Mouse (Mus musculus) MEL (cell line): ENCODE results near the gene Ism1.

ENCODE experiments used
- CTCF ChIP-seq, 3 experiments: IDR thresholded peaks in 2 of 3; conservative IDR thresholded peaks in 1 of 3; 2 replicates each; pipeline ENCODE4 v1.5.1; 2011 to 2012; ENCODE audit warnings: low read length in 3 of 3, low read depth in 2 of 3, mild to moderate bottlenecking in 2 of 3, improper control_type of control experiment in 1 of 3, inconsistent platforms in 1 of 3, mixed read lengths in 1 of 3, moderate library complexity in 1 of 3; ENCODE audit not compliant: control insufficient read depth in 1 of 3, insufficient read depth in 1 of 3, poor library complexity in 1 of 3, severe bottlenecking in 1 of 3
- EP300 ChIP-seq, 2 experiments: IDR thresholded peaks; 2 replicates each; pipeline ENCODE4 v1.6.1; 2011; ENCODE audit warnings: improper control_type of control experiment in 2 of 2, low read length in 2 of 2, low read depth in 1 of 2, mild to moderate bottlenecking in 1 of 2
- MAFK ChIP-seq: IDR thresholded peaks from 2 replicates; pipeline ENCODE4 v1.6.1; 2011; ENCODE audit warnings: low read depth, mild to moderate bottlenecking, low read length, improper control_type of control experiment, borderline replicate concordance
- POLR2AphosphoS5 ChIP-seq: IDR thresholded peaks from 2 replicates; pipeline ENCODE4 v1.6.1; 2012; ENCODE audit warnings: low read depth, borderline replicate concordance, mild to moderate bottlenecking, inconsistent platforms, low read length, moderate library complexity, mixed read lengths

GRCm38 (mm10) chr2:139649518-139649917 is 28.5 kb upstream of the Ism1 start:
- no peak for TF ChIP-seq POLR2AphosphoS5
- no peak for TF ChIP-seq MAFK
- TF ChIP-seq CTCF (IDR thresholded peaks at IDR 0.05 in 2 of 3, conservative IDR thresholded peaks at IDR 0.05 in 1 of 3; ENCODE audit: control insufficient read depth in 1 of 3, insufficient read depth in 1 of 3, low read depth in 2 of 3, low read length in 3 of 3, poor library complexity in 1 of 3, severe bottlenecking in 1 of 3) = no peak
- TF ChIP-seq EP300 (IDR thresholded peaks at IDR 0.05; ENCODE audit: low read depth in 1 of 2, low read length in 2 of 2) = no peak
